Mouse (Mus musculus) midbrain, embryonic 10.5 days (tissue): Measurements from ENCODE around the gene Sparc. TPM values are rescaled to one million over a fixed set of nuclear protein-coding genes. Genes with fewer than 3 reads are reported as not detected.

Experiments used
- DNase-seq: peaks from one replicate; pipeline ENCODE4 v3.0.0-alpha.2; 2017; ENCODE audit warnings: low spot score
- H3K27ac ChIP-seq: fragments of 300-500 bp; sonication (generic); replicated peaks from 2 replicates; pipeline ENCODE4 v1.5.1; 2016; ENCODE audit warnings: mild to moderate bottlenecking
- H3K27me3 ChIP-seq: fragments of 300-500 bp; sonication (generic); 2 replicates; pipeline ENCODE4 v1.6.1; 2016; ENCODE audit warnings: low read depth, mild to moderate bottlenecking; ENCODE audit not compliant: poor library complexity, severe bottlenecking
- H3K36me3 ChIP-seq: fragments of 300-500 bp; sonication (generic); 2 replicates; pipeline ENCODE4 v1.6.1; 2016; ENCODE audit warnings: mild to moderate bottlenecking, moderate library complexity
- H3K4me1 ChIP-seq: fragments of 300-500 bp; sonication (generic); 2 replicates; pipeline ENCODE4 v1.6.1; 2016
- H3K4me3 ChIP-seq: fragments of 300-500 bp; sonication (generic); 2 replicates; pipeline ENCODE4 v1.5.1; 2016; ENCODE audit warnings: mild to moderate bottlenecking, moderate library complexity
- H3K9me3 ChIP-seq: fragments of 300-500 bp; sonication (generic); replicated peaks from 2 replicates; pipeline ENCODE4 v1.6.1; 2016; ENCODE audit warnings: mild to moderate bottlenecking
- WGBS: fragments of 180-500 bp; shearing (Covaris S2); methylation state at CpG from one replicate; pipeline ENCODE4 v1.1.7; 2016; 5-methylcytosine and 5-hydroxymethylcytosine counted together
- polyA plus RNA-seq: library from polyadenylated mRNA; unstranded; fragments of >200 nt; fragmentation: Nextera tagmentation; extraction: Ambion mirVana; gene quantifications from 2 replicates; pipeline ENCODE4 v1.2.1, GENCODE M21; 2016

The Sparc gene
- polyA plus RNA-seq, 1 experiment from 2014 or later, result 333 TPM

DNA sequence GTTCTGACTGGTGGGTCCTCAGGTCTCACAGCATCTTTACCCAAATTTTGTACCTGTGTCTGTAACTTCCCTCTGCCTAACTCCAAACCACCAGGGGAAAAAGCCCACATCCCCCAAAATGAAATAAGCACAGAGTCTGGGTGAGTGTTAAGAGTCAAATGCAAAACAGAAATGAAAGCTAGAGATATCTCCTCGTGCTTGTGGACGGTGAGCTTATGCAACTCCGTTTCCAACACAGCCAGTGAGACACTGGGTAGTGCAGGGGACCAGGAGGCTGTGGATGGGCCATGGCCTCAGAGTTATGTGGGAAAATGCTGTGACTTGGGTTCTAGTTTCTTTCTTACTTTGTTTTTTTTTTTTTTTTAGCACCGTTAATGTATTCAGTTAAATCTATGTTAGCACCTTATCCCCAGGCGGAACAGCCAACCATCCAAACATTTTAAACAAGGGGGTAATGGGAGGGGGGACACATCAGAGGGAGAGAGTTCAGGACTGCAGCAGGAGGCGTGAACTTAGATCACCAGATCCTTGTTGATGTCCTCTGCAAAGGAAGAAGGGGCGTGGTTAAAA lies 27.8 kb downstream of the Sparc start:
- Histone ChIP-seq H3K9me3 (no peaks in the 10 kb centered on the region), H3K36me3 (peaks cover 44% of the 10 kb centered on the region), H3K4me3 (no peak overlapping the region), H3K4me1 (peaks cover 6% of the 10 kb centered on the region; the same call in 1 of the 2 replicates), H3K27ac (no peak overlapping the region), H3K27me3 (no peaks in the 10 kb centered on the region)
- 90% methylated on average over 7 of the region's 7 CpGs for WGBS
- no peak for DNase-seq

- H3K9me3 ChIP-seq, result no peaks in the 10 kb centered on the region
- H3K4me3 ChIP-seq, result no peak overlapping the region
- H3K27me3 ChIP-seq, result no peaks in the 10 kb centered on the region
- H3K27ac ChIP-seq, result no peak overlapping the region
- WGBS, result 89% methylated on average over 6 of the region's 6 CpGs
- peaks cover 38% of the 10 kb centered on the region for H3K36me3 ChIP-seq
- H3K4me1 ChIP-seq, result peaks cover 6% of the 10 kb centered on the region; the same call in 1 of the 2 replicates
- no peak for DNase-seq
Measured at GRCm38 (mm10) chr11:55394592-55394991, 28.4 kb downstream of the Sparc start.

- Histone ChIP-seq H3K9me3 (no peaks in the 10 kb centered on the region), H3K4me3 (peak overlapping the region; percentile 25; the same call in 1 of the 2 replicates), H3K36me3 (peaks cover 17% of the 10 kb centered on the region), H3K27ac (no peak overlapping the region), H3K27me3 (no peaks in the 10 kb centered on the region), H3K4me1 (peaks cover 6% of the 10 kb centered on the region; the same call in 1 of the 2 replicates)
- WGBS, result 31% methylated on average over 10 of the region's 10 CpGs
- DNase-seq, result peak; percentile 45
Measured at GRCm38 (mm10) chr11:55392474-55392873, 30.5 kb downstream of the Sparc start.

GRCm38 (mm10) chr11:55389778-55390177 lies 33.2 kb downstream of the Sparc start:
- Histone ChIP-seq H3K9me3 (no peaks in the 10 kb centered on the region), H3K27me3 (no peaks in the 10 kb centered on the region; the same call in 1 of the 2 replicates), H3K4me3 (no peak overlapping the region), H3K36me3 (no peaks in the 10 kb centered on the region), H3K27ac (no peak overlapping the region), H3K4me1 (peaks cover 16% of the 10 kb centered on the region; the same call in 1 of the 2 replicates)
- DNase-seq, result peak; percentile 59
- WGBS, result 5% methylated on average over 2 of the region's 2 CpGs

DNA sequence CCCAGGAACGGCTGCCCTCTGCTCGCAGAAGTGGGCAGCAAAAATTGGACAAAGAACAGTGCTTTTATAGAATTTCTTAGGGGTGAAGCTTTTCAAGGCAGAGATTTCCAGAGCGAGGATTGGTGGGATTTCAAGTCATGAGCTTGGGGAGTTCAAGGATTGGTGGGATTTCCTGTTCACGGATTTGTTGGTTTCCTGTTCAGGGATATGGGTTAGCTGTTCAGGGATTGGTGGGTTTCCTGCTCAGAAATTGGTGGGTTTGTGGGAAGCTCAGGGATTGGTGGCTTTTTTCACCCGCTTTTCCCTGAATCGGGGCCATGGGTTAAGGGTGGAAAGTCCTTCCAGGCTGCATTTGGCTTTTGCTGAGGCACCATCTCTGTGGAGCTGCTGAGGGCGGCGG lies 35.4 kb downstream of the Sparc start:
- H3K4me3 ChIP-seq, result no peak overlapping the region
- H3K27ac ChIP-seq, result no peak overlapping the region
- no peaks in the 10 kb centered on the region; the same call in 1 of the 2 replicates for H3K27me3 ChIP-seq
- H3K9me3 ChIP-seq, result no peaks in the 10 kb centered on the region
- peaks cover 14% of the 10 kb centered on the region; the same call in 1 of the 2 replicates for H3K4me1 ChIP-seq
- H3K36me3 ChIP-seq, result no peaks in the 10 kb centered on the region
- 63% methylated on average over 8 of the region's 8 CpGs for WGBS
- no peak for DNase-seq

DNA sequence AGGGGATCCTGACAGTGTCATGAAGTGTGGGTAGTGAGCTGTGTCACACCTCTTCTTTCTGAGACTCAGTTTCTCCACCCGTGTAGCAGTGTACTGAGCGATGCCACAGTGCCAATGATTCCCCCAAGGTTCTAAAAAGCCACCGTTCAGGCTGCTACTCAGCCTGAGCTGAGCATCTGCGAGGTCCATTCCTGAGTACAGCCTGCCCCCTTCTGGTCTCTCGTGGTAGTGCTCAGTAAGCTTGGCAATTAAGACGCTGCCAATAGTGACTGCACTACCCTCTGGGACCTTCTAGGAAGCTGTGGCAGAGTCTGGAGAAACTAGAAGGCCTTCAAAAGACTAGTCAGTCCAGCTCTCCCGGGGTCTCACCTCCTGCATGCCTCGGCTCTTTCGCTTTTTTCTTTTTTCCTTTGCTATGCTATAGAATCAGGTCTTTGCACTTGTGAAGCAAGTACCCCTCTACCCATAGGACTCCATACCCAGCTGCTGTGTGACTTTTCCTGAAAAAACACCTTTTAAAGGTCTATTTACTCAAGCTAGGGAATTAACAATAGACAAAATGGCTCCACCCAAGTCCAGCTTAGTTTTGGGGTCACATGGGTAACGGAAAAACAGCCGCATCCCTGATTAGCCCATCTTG lies 36.4 kb downstream of the Sparc start:
- WGBS, result 14% methylated on average over 11 of the region's 11 CpGs

DNA sequence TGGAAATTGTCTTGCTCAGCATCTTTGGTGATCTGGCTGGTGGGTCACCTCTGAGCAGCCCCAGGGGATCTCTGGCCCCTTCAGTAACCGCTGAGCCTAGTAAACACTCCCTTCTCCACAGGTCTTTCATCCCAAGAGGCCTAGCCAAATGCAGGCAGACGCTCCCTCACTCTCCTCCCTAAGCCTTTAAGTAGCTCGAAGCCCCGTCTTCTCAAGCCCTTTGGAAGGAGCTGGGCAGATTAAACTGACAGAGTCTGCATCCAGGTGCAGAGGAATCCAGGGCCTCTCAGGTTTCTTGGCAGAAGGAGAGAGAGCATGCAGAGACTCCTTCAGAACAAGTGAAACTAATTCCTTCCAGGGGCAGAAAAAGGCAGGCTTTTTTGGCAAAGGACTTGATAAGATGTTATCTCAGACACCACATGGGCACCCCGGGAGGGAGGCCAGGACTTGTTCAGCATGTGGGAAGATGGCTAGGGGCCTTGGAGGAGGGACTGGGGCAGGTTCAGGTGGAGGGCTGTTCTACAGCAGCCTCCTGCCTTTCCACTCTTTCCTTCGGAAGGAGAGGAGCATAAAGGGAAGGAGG lies 39.4 kb downstream of the Sparc start:
- no peaks in the 10 kb centered on the region for H3K9me3 ChIP-seq
- no peak for DNase-seq
- H3K4me3 ChIP-seq, result no peak overlapping the region
- no peaks in the 10 kb centered on the region; the same call in 1 of the 2 replicates for H3K27me3 ChIP-seq
- no peak overlapping the region for H3K27ac ChIP-seq
- H3K4me1 ChIP-seq, result 0 out of 2 replicates have a peak, but pooled peaks cover 10% of the 10 kb centered on the region
- H3K36me3 ChIP-seq, result no peaks in the 10 kb centered on the region
- WGBS, result 18% methylated on average over 6 of the region's 6 CpGs

More for the DNA sequence above, 36.4 kb downstream of the Sparc start:
- Histone ChIP-seq H3K27ac (no peak overlapping the region), H3K4me3 (no peak overlapping the region), H3K4me1 (0 out of 2 replicates have a peak, but pooled peaks cover 10% of the 10 kb centered on the region), H3K27me3 (no peaks in the 10 kb centered on the region; the same call in 1 of the 2 replicates), H3K36me3 (no peaks in the 10 kb centered on the region), H3K9me3 (no peaks in the 10 kb centered on the region)
- DNase-seq, result peak; percentile 87

- WGBS, result 84% methylated on average over 6 of the region's 6 CpGs
- Histone ChIP-seq H3K4me1 (no peaks in the 10 kb centered on the region), H3K27me3 (no peaks in the 10 kb centered on the region), H3K9me3 (no peaks in the 10 kb centered on the region), H3K4me3 (no peak overlapping the region), H3K27ac (no peak overlapping the region), H3K36me3 (no peaks in the 10 kb centered on the region)
- no peak for DNase-seq
Measured at GRCm38 (mm10) chr11:55380908-55381307, 42.1 kb downstream of the Sparc start.

- DNase-seq, result no peak
- WGBS, result 65% methylated on average over 5 of the region's 5 CpGs
Measured at GRCm38 (mm10) chr11:55378371-55378770, 44.6 kb downstream of the Sparc start.

DNA sequence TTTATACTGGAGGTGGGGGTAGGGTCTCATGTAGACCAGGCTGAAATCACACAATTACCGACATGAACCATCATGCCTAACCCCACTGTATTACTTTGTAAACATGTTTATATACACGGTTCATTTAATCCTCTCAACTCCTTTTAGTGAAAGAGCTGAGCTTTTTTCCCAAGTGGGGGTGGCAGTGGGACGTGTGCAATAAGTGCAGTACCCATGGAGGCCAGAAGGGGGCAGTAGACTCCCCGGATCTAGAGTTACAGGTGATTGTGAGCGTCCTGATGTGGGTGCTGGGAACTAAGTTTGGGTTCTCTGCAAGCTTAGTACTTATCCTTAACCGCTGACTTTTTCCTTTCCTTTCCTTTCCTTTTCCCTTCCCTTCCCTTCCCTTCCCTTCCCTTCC lies 49.1 kb downstream of the Sparc start:
- H3K27me3 ChIP-seq, result no peaks in the 10 kb centered on the region
- WGBS, result 49% methylated on average over 6 of the region's 6 CpGs

More at GRCm38 (mm10) chr11:55378371-55378770, 44.6 kb downstream of the Sparc start:
- no peaks in the 10 kb centered on the region for H3K27me3 ChIP-seq
- 0 out of 2 replicates have a peak, but pooled peaks cover 4% of the 10 kb centered on the region for H3K4me1 ChIP-seq
- no peaks in the 10 kb centered on the region for H3K36me3 ChIP-seq
- H3K27ac ChIP-seq, result no peak overlapping the region
- H3K9me3 ChIP-seq, result no peaks in the 10 kb centered on the region
- H3K4me3 ChIP-seq, result no peak overlapping the region

DNA sequence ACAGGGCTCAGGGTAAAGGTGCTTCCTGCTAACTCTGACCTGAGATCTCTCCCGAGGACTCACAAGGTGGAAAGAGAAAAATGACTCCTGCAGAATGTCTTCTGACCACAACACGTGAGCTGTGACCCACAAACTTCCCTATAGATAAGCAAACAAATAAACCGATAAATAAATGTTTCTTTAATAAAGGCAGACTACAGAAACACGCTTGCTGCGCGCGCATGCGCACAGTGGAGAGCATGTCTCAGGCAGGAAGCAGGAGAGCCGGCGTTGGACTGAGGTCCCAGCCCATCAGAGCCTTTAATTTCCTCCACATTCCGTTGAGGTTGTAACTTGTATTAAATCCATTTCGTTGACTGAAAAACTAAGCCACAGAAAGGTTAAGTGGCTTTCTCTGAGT lies 49.6 kb downstream of the Sparc start:
- DNase-seq, result no peak
- 87% methylated on average over 12 of the region's 12 CpGs for WGBS
- no peaks in the 10 kb centered on the region for H3K36me3 ChIP-seq
- H3K4me1 ChIP-seq, result peaks cover 8% of the 10 kb centered on the region
- no peaks in the 10 kb centered on the region for H3K9me3 ChIP-seq
- H3K27me3 ChIP-seq, result no peaks in the 10 kb centered on the region
- no peak overlapping the region for H3K27ac ChIP-seq
- no peak overlapping the region for H3K4me3 ChIP-seq

More for the DNA sequence above, 49.1 kb downstream of the Sparc start:
- H3K36me3 ChIP-seq, result no peaks in the 10 kb centered on the region
- DNase-seq, result no peak
- no peak overlapping the region for H3K4me3 ChIP-seq
- peaks cover 8% of the 10 kb centered on the region for H3K4me1 ChIP-seq
- no peaks in the 10 kb centered on the region for H3K9me3 ChIP-seq
- H3K27ac ChIP-seq, result no peak overlapping the region

DNA sequence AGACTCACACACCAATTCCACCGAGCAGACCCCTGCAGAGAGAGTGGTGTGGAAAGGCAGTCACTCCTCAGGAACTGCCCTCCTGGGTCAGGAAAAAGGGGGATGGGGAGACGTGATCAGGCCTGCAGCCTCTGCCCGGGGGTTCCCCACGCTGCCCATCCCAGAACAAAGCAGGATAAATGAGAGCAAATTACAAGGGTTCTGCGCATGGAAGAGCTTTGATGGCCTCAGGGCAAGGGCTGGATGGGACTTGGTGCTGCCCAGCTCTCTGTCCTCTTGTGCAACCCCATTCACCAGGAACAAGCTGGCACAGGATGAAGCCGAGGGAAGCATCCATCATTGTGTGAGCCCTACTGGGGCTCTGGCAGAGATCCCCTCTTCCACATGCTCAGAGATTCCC lies 51.0 kb downstream of the Sparc start:
- Histone ChIP-seq H3K27ac (no peak overlapping the region), H3K27me3 (no peaks in the 10 kb centered on the region), H3K36me3 (no peaks in the 10 kb centered on the region), H3K4me3 (no peak overlapping the region), H3K9me3 (no peaks in the 10 kb centered on the region), H3K4me1 (peaks cover 8% of the 10 kb centered on the region)
- 59% methylated on average over 6 of the region's 6 CpGs for WGBS
- no peak for DNase-seq

GRCm38 (mm10) chr11:55369093-55369471 lies 53.9 kb downstream of the Sparc start:
- WGBS, result 79% methylated on average over 6 of the region's 6 CpGs
- no peaks in the 10 kb centered on the region for H3K36me3 ChIP-seq
- no peak for DNase-seq
- no peak overlapping the region for H3K4me3 ChIP-seq
- H3K4me1 ChIP-seq, result peaks cover 4% of the 10 kb centered on the region
- H3K27ac ChIP-seq, result no peak overlapping the region
- H3K27me3 ChIP-seq, result no peaks in the 10 kb centered on the region
- H3K9me3 ChIP-seq, result no peaks in the 10 kb centered on the region
